Mouse (Mus musculus): ENCODE data around the gene Slc9a9.

GRCm38 (mm10) chr9:95070832-95071519, 401.3 kb downstream of the Slc9a9 start:
- TF ChIP-seq GATA1 (IDR thresholded peaks at IDR 0.05; ENCODE audit: borderline replicate concordance, low read length) (no peak), FLI1 (IDR thresholded peaks at IDR 0.05; ENCODE audit: low read length) (no peak)

Measured in megakaryocyte, embryonic 14.5 days (primary cell).